ENCODE assay signal across 9 mouse cellular contexts in the genomic region with DNA sequence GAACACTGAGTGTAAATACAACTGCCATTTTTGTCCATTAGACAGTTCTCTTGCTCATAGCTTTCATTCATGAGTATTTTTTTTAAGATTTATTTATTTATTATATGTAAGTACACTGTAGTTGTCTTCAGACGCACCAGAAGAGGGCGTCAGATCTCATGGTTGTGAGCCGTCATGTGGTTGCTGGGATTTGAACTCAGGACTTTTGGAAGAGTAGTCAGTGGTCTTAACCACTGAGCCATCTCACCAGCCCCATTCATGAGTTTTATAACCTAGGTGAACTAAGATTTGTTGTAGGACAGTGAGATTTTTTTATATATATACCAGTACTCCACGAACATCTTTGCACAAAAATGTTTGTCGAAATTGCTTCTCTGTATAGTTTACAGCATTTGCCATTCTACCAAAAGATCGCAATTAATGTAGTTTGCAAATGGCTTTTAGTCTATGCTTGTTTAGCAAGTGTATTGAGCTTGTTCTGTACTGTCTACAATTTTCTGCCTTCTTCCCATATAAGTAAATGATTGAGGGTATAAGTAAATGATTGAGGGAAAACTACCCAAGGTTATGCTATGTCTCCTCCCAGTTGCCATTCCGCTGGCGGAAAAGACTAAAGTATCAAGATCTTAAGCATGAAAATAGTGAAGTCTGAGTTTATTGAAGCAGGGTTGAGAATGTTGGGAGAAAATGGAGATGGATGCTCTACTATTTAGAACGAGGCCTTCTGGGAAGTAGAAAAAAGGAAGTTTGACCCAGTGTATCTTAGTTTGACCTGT. TPM values are rescaled to one million over a fixed set of nuclear protein-coding genes. Genes with fewer than 3 reads are reported as not detected.
DNase-seq lines count a peak whose midpoint lies in the region; ATAC-seq and TF ChIP-seq lines count a peak whose summit lies in the region.
"Had no signal": no experiment of that assay in that cellular context is flagged by ENCODE, and none has a peak within 500 bp of the region (broad histone marks: within the 10 kb centered on the region; RNA-seq: fewer than 3 reads in every experiment).

No protein-coding gene starts in this region.

- H3K9ac ChIP-seq in hindbrain, embryonic 16.5 days (ENCODE audit: low read depth, low read length), result no peak overlapping the region
- H3K9ac ChIP-seq in limb, embryonic 15.5 days, result no peak overlapping the region

- peak overlapping the region; percentile 95 for H3K27ac ChIP-seq in layer of hippocampus, adult 2 months
- H3K27ac ChIP-seq in hindbrain, embryonic 16.5 days (ENCODE audit: low read depth, low read length), result peak overlapping the region; percentile 95
- peak overlapping the region; percentile 95 for H3K27ac ChIP-seq in limb, embryonic 15.5 days

- ATAC-seq in hindbrain, embryonic 16.5 days, result no peak
- ATAC-seq in limb, embryonic 15.5 days (ENCODE audit: insufficient number of reproducible peaks, low FRiP score, low TSS enrichment, low read depth), result no peak
- no peak for ATAC-seq in erythroblast, adult 5-6 weeks (replicated peaks; ENCODE audit: low FRiP score, poor library complexity, severe bottlenecking)

- no peak overlapping the region for H3K4me3 ChIP-seq in layer of hippocampus, adult 2 months
- no peak overlapping the region for H3K4me3 ChIP-seq in hindbrain, embryonic 16.5 days (ENCODE audit: low read length)
- no peak overlapping the region for H3K4me3 ChIP-seq in limb, embryonic 15.5 days

- H3K9me3 ChIP-seq in hindbrain, embryonic 16.5 days (ENCODE audit: control insufficient read depth, low read length), result no peaks in the 10 kb centered on the region
- no peaks in the 10 kb centered on the region for H3K9me3 ChIP-seq in limb, embryonic 15.5 days

- TF ChIP-seq CTCF in layer of hippocampus, adult 2 months (conservative IDR thresholded peaks at IDR 0.05), result peak; percentile 32

- H3K36me3 ChIP-seq in hindbrain, embryonic 16.5 days (ENCODE audit: control insufficient read depth, insufficient read depth, low read length), result peaks cover 5% of the 10 kb centered on the region; the same call in 1 of the 2 replicates
- peaks cover 12% of the 10 kb centered on the region for H3K36me3 ChIP-seq in limb, embryonic 15.5 days

- no peak for DNase-seq in layer of hippocampus, adult 2 months (ENCODE audit: low spot score in 2 of 2)
- no peak for DNase-seq in layer of hippocampus, postnatal 14 days (ENCODE audit: low spot score in 2 of 2)
- peak; percentile 23 for DNase-seq in MEL-GATA-1-ER (ENCODE audit: extremely low read depth, low read depth)
- no peak for DNase-seq in thymus, adult 18-20 months
- DNase-seq: cerebellum, adult 8-10 months; lung, postnatal 36 days had no signal

- no peaks in the 10 kb centered on the region for H3K27me3 ChIP-seq in hindbrain, embryonic 16.5 days (replicated peaks; ENCODE audit: control insufficient read depth, insufficient read depth, low read length)
- H3K27me3 ChIP-seq in limb, embryonic 15.5 days, result no peaks in the 10 kb centered on the region

- H3K4me1 ChIP-seq in hindbrain, embryonic 16.5 days (ENCODE audit: control insufficient read depth, insufficient read depth, low read depth, low read length), result peaks cover 15% of the 10 kb centered on the region
- peaks cover 20% of the 10 kb centered on the region for H3K4me1 ChIP-seq in limb, embryonic 15.5 days

- 91% methylated on average over 9 of the region's 9 CpGs for WGBS in hindbrain, embryonic 16.5 days
- 91% methylated on average over 9 of the region's 9 CpGs for WGBS in limb, embryonic 15.5 days

- no peak overlapping the region for H3K4me2 ChIP-seq in hindbrain, embryonic 16.5 days (ENCODE audit: low read length)
- no peak overlapping the region for H3K4me2 ChIP-seq in limb, embryonic 15.5 days

RNA-seq across cellular contexts. Expression of a gene that starts 1.2 kb away (rescaled TPM):
- total RNA-seq in layer of hippocampus, adult 2 months (2021), result 10 to 100 TPM; 64.7 to 67.5 TPM
- 10 to 100 TPM; 60.5 to 67.4 TPM for total RNA-seq in layer of hippocampus, postnatal 14 days (2021)
- polyA plus RNA-seq in hindbrain, embryonic 16.5 days (2015; fragmentation: Nextera tagmentation; extraction: Ambion mirVana), result 65.1 and 73.6 TPM in 2 replicates
- polyA plus RNA-seq in limb, embryonic 15.5 days (2015; fragmentation: Nextera tagmentation; extraction: Ambion mirVana), result 85.6 and 86.0 TPM in 2 replicates
- total RNA-seq in erythroblast, adult 5-6 weeks (2015; ENCODE audit: low replicate concordance), result 26.7 and 42.2 TPM in 2 replicates
- 22.0 and 24.4 TPM in 2 replicates for total RNA-seq in erythroblast, adult 5-6 weeks (2017; ENCODE audit: low replicate concordance)

RNA-seq across cellular contexts. Expression of a gene that starts 55.7 kb away (rescaled TPM):
- total RNA-seq in layer of hippocampus, adult 2 months (2021), result 100 to 1,000 TPM; 130 to 143 TPM
- 100 to 1,000 TPM; 118 to 121 TPM for total RNA-seq in layer of hippocampus, postnatal 14 days (2021)
- 217 TPM in 2 replicates for polyA plus RNA-seq in hindbrain, embryonic 16.5 days (2015; fragmentation: Nextera tagmentation; extraction: Ambion mirVana)
- polyA plus RNA-seq in limb, embryonic 15.5 days (2015; fragmentation: Nextera tagmentation; extraction: Ambion mirVana), result 225 and 234 TPM in 2 replicates
- 83.8 and 97.2 TPM in 2 replicates for total RNA-seq in erythroblast, adult 5-6 weeks (2015; ENCODE audit: low replicate concordance)
- 124 and 143 TPM in 2 replicates for total RNA-seq in erythroblast, adult 5-6 weeks (2017; ENCODE audit: low replicate concordance)
